Mouse (Mus musculus) cerebellum, adult 2 months (tissue): ENCODE measurements around the gene Ubp1.
A peak's percentile ranks its signal among the peaks of the same experiment; 100 is the strongest.
"Not testable (repeated sequence)": the region's sequence is repeated elsewhere in the genome, so short reads cannot be mapped to it uniquely, and the experiment has no call there.

Experiments
- CTCF ChIP-seq: fragments of 200-500 bp; IDR thresholded peaks from 2 replicates; pipeline ENCODE4 v1.5.1; 2011; ENCODE audit warnings: low read depth, mild to moderate bottlenecking, control low read depth, low read length, moderate library complexity, borderline replicate concordance; ENCODE audit not compliant: insufficient read depth
- POLR2A ChIP-seq: fragments of 200-500 bp; IDR thresholded peaks from 2 replicates; pipeline ENCODE4 v1.6.1; 2011; ENCODE audit warnings: low read length, control low read depth, borderline replicate concordance; ENCODE audit not compliant: insufficient read depth

- peak; percentile 5; the same call in 1 of the 2 replicates for TF ChIP-seq CTCF
- not testable (repeated sequence) for TF ChIP-seq POLR2A
Observed at GRCm38 (mm10) chr9:113904315-113904714, 26.4 kb upstream of the Ubp1 start.
